Mouse (Mus musculus): ENCODE measurements around the gene Dach2. TPM values are rescaled to one million over a fixed set of nuclear protein-coding genes. Genes with fewer than 3 reads are reported as not detected.

Gene Dach2
- not detected for polyA plus RNA-seq (2014; fragmentation: Illumina TruSeq; extraction: RNeasy Lipid Tissue Mini Kit (QIAGEN cat#74804); ENCODE audit: low read depth, low replicate concordance)

DNA sequence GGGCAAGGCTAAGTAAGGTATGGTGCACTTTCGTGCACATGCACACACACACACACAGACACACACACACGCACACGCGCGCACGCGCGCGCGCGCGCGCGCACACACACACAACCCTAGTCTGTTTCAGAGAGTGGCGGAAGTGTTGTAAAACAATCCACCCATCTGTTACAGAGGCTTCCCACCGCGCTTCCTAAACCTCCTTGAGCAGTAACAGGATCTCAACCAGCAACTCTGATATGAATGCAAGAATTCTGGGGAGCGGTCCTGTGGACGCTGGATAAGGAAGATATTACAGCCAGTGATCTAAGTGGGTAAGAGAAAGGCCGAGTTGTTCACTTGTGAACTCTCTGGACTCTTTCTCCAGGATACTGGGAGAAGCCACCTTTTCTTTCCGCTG, at the start of gene Dach2:
Dach2 (plus strand) TSS at position 107 of the 400 bp plus-strand sequence.

Other genes with a start within 250 kb of the Dach2 start
- 27.5 TPM for gene Chm, start 112.0 kb upstream of the Dach2 start, polyA plus RNA-seq (2014; fragmentation: Illumina TruSeq; extraction: RNeasy Lipid Tissue Mini Kit (QIAGEN cat#74804); ENCODE audit: low read depth, low replicate concordance)